Mouse (Mus musculus): ENCODE measurements around the gene Lgmn. TPM values are rescaled to one million over a fixed set of nuclear protein-coding genes. Genes with fewer than 3 reads are reported as not detected.

The Lgmn gene
- polyA plus RNA-seq, 1 experiment, result 73.8 TPM

DNA sequence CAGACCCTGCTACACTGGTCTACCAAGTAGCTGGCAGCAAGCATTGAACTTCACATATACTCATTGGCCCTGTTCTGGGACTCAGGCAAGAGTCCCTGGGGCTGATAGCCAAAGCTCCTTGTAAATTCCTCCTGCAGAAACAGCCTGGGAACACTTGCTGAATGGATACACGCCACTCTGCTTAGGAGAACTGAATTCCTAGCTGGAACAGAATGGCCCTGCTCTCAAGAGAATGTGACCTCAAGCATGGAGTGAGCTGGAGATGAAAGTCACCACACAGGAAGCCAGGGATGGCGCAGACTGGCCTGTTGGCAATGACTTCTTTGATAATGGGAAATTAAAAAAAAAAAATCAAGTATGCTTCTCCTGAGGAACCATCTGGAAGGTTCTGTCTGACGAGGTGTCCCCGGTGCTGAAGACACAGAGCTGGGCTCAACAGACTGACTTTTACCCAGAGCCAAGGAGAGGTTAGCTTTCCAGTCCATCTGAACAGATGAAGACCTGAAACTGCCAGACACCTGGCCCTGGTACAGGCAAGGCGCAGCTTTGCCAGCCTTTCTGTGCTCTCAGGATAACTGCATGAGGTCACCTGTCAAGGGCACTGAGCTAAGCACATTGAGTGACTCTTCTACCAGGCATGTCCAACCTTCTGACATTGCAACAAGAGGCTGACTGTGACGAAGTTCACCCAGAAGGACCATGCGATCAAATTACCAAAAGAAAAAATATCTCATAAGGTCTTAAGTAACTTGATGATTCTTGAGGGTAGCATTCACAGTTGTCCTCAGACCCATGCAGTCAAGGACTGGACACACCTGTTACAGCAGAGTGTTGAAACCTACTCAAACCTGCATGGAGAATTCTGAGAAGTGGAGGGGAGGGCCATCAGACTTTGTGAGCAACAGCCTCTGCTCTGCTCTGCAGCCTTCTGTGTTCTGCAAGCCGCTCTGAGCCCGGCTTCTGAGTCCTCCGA lies 78.1 kb downstream of the Lgmn start:
- Histone ChIP-seq H3K4me3 (ENCODE audit: insufficient read depth, low read length) (no peak overlapping the region), H3K4me1 (ENCODE audit: control insufficient read depth, insufficient read depth, low read length) (no peaks in the 10 kb centered on the region), H3K27ac (ENCODE audit: insufficient read depth, low read length) (no peak overlapping the region)
- TF ChIP-seq POLR2A (IDR thresholded peaks at IDR 0.05; ENCODE audit: low read depth, low read length), result no peak
- no peak for TF ChIP-seq CTCF (IDR thresholded peaks at IDR 0.05; ENCODE audit: borderline replicate concordance, insufficient read depth, low read length)

DNA sequence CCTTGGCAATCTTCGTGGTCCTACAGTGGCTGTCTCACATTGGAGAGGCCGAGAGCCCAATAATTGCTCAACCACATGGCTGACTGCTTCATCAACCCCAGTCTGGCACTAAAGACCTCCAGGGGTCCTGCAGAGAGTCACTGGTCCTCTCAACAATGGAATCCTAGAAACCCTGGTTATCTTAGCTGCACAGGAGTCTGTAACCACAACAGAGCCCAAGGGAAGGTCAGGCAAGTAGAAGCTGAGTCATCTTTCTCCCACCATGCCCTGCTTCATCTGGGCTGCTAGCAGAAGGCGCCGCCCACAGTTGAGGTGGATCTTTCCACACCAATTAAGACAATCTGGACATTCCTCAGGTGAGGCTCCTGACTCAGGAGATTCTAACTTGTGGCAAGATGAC lies 80.2 kb downstream of the Lgmn start:
- no peak for TF ChIP-seq POLR2A (IDR thresholded peaks at IDR 0.05; ENCODE audit: low read depth, low read length)
- TF ChIP-seq CTCF (IDR thresholded peaks at IDR 0.05; ENCODE audit: borderline replicate concordance, insufficient read depth, low read length), result no peak
- no peak overlapping the region for H3K27ac ChIP-seq (ENCODE audit: insufficient read depth, low read length)
- H3K4me3 ChIP-seq (ENCODE audit: insufficient read depth, low read length), result no peak overlapping the region
- H3K4me1 ChIP-seq (ENCODE audit: control insufficient read depth, insufficient read depth, low read length), result no peaks in the 10 kb centered on the region

DNA sequence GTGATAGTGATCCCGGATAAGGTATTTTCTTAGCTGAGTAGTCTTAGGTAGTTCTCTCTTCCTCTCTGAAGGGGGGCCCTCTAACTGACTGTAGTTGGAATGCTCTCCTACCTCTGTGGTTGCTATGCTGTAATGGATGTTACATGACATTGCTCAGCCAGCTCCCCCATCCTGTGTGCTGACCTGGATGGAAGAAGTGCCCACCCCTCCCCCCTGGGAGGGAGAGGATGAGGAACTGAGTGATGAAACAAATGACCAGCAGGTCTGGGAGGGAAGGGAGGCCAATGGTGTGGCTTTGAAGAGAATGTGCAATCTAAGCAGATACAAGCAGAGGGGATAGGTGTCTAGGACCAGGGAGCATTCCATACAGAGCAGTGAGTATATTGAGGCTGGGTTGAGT lies 82.8 kb downstream of the Lgmn start:
- no peak for TF ChIP-seq CTCF (IDR thresholded peaks at IDR 0.05; ENCODE audit: borderline replicate concordance, insufficient read depth, low read length)
- no peak for TF ChIP-seq POLR2A (IDR thresholded peaks at IDR 0.05; ENCODE audit: low read depth, low read length)
- Histone ChIP-seq H3K4me3 (ENCODE audit: insufficient read depth, low read length) (no peak overlapping the region), H3K27ac (ENCODE audit: insufficient read depth, low read length) (no peak overlapping the region), H3K4me1 (ENCODE audit: control insufficient read depth, insufficient read depth, low read length) (no peaks in the 10 kb centered on the region)

DNA sequence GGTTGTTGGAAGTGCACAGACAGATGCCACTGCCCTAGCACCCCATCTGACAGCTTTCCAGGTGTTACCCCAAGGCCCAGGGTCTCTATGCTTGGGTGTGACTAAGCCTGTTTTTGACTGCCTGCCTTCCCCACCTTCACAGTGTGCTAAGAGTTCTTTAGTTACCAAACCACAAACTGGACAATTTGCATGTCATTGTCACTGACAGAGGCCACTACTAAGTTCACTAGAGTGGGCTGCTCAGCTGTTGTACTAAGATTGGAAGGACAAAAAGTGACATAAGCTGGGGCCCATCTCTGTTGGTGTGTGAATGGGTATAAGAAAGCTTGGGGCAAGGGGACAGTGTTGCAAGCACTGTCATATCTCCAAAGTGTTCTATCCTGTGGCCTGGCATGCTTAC lies 83.8 kb downstream of the Lgmn start:
- Histone ChIP-seq H3K27ac (ENCODE audit: insufficient read depth, low read length) (no peak overlapping the region), H3K4me3 (ENCODE audit: insufficient read depth, low read length) (no peak overlapping the region), H3K4me1 (ENCODE audit: control insufficient read depth, insufficient read depth, low read length) (no peaks in the 10 kb centered on the region)
- TF ChIP-seq CTCF (IDR thresholded peaks at IDR 0.05; ENCODE audit: borderline replicate concordance, insufficient read depth, low read length), result no peak
- no peak for TF ChIP-seq POLR2A (IDR thresholded peaks at IDR 0.05; ENCODE audit: low read depth, low read length)

DNA sequence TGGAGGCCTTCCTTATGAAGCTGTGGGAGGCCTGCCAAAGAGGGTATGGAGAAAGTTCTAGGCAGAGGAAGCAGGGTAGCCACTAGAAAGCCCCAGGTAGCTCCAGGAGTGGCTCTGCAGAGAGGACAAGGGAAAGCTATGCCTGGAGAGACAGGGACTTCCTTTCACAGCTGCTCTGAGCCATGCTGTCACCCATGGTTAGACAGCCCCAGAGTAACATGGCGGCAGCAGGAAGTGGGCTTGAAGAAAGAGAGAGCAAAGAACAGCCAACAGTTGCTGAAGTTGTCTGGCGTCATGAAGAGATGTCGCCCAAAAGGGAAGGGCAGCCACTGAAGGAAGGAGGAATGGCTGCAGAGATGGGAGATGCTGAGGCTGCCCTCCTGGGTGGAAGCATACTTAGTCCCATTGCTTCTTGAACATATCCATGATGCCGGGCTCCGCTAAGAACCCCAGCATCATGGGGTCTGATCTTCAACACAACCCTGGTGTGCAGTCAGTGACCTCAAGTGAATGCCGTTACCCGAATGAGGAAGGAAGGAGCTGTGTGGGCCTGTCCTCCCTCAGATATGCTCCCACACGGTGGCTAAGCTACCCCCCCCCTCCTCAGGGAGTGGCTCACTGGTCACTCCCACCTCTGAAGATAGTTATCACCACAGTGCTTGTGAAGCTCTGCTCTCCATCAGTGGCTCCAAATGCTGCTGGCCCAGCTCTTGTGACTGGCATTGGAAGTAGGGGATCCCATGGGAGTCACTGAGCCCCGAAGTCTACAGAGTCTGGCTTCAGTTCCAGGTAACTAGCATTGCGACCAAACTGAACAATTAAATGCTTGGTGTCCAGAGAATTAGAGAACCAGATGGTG lies 85.3 kb downstream of the Lgmn start:
- TF ChIP-seq CTCF (IDR thresholded peaks at IDR 0.05; ENCODE audit: borderline replicate concordance, insufficient read depth, low read length) (no peak), POLR2A (IDR thresholded peaks at IDR 0.05; ENCODE audit: low read depth, low read length) (no peak)
- Histone ChIP-seq H3K27ac (ENCODE audit: insufficient read depth, low read length) (no peak overlapping the region), H3K4me3 (ENCODE audit: insufficient read depth, low read length) (no peak overlapping the region), H3K4me1 (ENCODE audit: control insufficient read depth, insufficient read depth, low read length) (no peaks in the 10 kb centered on the region)

DNA sequence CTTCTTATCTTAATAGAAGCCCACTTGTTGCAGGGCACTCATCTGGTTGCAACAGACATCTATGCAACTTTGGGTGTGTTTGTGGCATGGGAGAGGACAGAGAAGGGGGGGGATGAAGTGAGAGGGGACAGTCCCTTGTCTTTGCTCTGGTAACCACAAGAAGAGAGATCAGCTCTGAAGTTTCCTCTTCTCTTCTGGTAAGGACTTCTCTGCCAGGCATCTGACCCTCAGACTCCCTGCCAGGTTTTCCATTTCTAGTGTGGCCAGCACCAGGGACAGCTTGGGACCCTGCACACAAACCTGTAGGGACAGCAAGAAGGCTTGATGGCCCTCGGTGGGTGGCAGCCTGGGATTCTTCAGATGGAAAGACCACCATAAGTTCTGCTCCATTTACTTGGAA lies 88.6 kb downstream of the Lgmn start:
- H3K27ac ChIP-seq (ENCODE audit: insufficient read depth, low read length), result no peak overlapping the region
- H3K4me3 ChIP-seq (ENCODE audit: insufficient read depth, low read length), result no peak overlapping the region
- TF ChIP-seq CTCF (IDR thresholded peaks at IDR 0.05; ENCODE audit: borderline replicate concordance, insufficient read depth, low read length) (no peak), POLR2A (IDR thresholded peaks at IDR 0.05; ENCODE audit: low read depth, low read length) (no peak)
- no peaks in the 10 kb centered on the region for H3K4me1 ChIP-seq (ENCODE audit: control insufficient read depth, insufficient read depth, low read length)

DNA sequence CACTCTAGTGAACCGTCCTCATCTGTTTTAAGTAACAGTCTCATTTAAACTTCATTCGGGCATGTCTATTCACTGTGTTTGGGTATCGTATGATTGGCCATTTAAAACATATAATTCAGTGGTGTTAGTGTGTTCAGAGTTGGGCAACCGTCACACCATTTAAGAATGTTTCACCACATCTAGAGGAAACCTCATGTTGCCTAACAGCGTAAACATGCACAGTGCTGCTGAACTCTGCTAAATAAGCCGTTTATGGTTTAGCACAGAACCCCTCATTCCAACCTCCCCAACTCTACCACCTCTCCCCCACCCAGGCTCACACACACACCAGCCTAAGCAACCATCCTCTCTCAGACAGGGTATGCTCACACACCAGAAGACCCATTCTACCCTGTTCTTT lies 91.2 kb downstream of the Lgmn start:
- Histone ChIP-seq H3K4me3 (ENCODE audit: insufficient read depth, low read length) (no peak overlapping the region), H3K27ac (ENCODE audit: insufficient read depth, low read length) (no peak overlapping the region), H3K4me1 (ENCODE audit: control insufficient read depth, insufficient read depth, low read length) (no peaks in the 10 kb centered on the region)
- TF ChIP-seq CTCF (IDR thresholded peaks at IDR 0.05; ENCODE audit: borderline replicate concordance, insufficient read depth, low read length) (no peak), POLR2A (IDR thresholded peaks at IDR 0.05; ENCODE audit: low read depth, low read length) (no peak)

DNA sequence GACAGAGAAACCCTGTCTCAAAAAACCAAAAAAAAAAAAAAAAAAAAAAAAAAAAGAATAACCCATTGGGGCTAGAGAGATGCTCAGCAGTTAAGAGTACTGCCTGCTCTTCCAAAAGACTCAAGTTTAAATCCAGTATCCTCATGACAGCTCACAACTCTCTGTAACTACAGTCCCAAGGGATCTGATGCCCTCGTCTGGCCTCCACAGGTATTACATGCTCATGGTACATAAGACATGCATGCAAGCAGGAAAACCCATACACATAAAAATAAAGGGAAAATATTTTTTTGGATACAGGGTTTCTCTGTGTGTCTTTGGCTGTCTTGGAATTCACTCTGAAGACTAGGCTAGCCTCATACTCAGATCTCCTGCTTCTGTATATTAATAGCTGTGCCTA lies 93.1 kb downstream of the Lgmn start:
- no peak overlapping the region for H3K27ac ChIP-seq (ENCODE audit: insufficient read depth, low read length)
- H3K4me3 ChIP-seq (ENCODE audit: insufficient read depth, low read length), result no peak overlapping the region
- no peak for TF ChIP-seq POLR2A (IDR thresholded peaks at IDR 0.05; ENCODE audit: low read depth, low read length)
- 0 out of 2 replicates have a peak, but pooled peaks have one; percentile 9 for TF ChIP-seq CTCF (IDR thresholded peaks at IDR 0.05; ENCODE audit: borderline replicate concordance, insufficient read depth, low read length)
- H3K4me1 ChIP-seq (ENCODE audit: control insufficient read depth, insufficient read depth, low read length), result no peaks in the 10 kb centered on the region

DNA sequence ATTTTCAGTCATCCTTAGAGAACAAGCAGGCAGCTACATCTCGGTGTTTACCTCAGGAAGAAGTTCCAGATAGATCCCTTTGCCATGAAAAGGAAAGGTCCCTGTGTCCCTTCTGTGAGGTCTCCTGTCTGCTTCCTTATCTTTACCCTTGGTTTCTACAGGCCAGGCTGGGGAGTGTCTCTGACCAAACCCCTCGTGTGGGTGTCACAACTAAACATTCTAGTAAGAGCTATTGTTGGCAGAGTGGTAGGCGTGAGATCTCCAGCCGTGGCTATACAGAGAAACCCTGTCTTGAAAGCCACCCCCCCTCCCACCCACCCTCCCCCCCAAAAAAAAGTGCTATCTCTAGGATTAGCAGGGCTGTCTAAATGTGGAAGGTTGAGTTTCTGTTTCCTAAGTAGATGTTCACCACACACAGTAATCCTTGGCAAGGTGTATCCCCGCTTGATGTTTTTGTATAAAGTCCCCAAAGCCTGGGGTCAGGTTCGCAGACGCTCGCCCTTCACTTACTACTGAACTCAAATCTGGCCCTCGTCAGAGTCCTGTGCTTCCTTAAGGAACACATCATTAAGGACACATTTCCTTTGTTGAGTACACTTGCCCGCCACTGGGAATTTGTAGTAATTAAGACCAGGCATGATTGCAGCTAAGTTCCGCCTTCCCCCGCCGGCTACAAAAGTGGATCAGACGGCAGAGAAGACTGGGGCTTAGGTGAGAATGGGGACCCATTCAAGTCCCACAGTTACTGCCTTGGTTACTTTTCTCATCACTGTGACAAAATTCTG lies 94.4 kb downstream of the Lgmn start:
- Histone ChIP-seq H3K4me3 (ENCODE audit: insufficient read depth, low read length) (no peak overlapping the region), H3K27ac (ENCODE audit: insufficient read depth, low read length) (no peak overlapping the region), H3K4me1 (ENCODE audit: control insufficient read depth, insufficient read depth, low read length) (no peaks in the 10 kb centered on the region)
- no peak for TF ChIP-seq POLR2A (IDR thresholded peaks at IDR 0.05; ENCODE audit: low read depth, low read length)
- no peak for TF ChIP-seq CTCF (IDR thresholded peaks at IDR 0.05; ENCODE audit: borderline replicate concordance, insufficient read depth, low read length)

Other genes with a start within 250 kb of the Lgmn start
- gene Rin3, start 156.8 kb downstream of the Lgmn start, polyA plus RNA-seq (2011; ENCODE audit: insufficient read length, low read depth, missing spikeins), result 10.4 and 11.0 TPM in 2 replicates
- gene Golga5, start 29.3 kb upstream of the Lgmn start, polyA plus RNA-seq (2011; ENCODE audit: insufficient read length, low read depth, missing spikeins), result 39.6 and 40.6 TPM in 2 replicates
- gene Chga, start 115.2 kb upstream of the Lgmn start, polyA plus RNA-seq (2011; ENCODE audit: insufficient read length, low read depth, missing spikeins), result not detected in 2 replicates